Mouse (Mus musculus) layer of hippocampus, postnatal 10 days (tissue): ENCODE measurements around the gene Cnksr3. TPM values are rescaled to one million over a fixed set of nuclear protein-coding genes. Genes with fewer than 3 reads are reported as not detected.

Experiments used
- DNase-seq, 2 experiments: peaks; one replicate each; pipeline ENCODE4 v3.0.0; 2021; ENCODE audit warnings: low spot score in 2 of 2
- total RNA-seq, 2 experiments: library from RNA; stranded (reverse); gene quantifications; 2 replicates each; pipeline ENCODE4 v1.2.3; 2021

The Cnksr3 gene
- total RNA-seq, 2 experiments from 2014 or later: 6.6 to 7.0 TPM

DNA sequence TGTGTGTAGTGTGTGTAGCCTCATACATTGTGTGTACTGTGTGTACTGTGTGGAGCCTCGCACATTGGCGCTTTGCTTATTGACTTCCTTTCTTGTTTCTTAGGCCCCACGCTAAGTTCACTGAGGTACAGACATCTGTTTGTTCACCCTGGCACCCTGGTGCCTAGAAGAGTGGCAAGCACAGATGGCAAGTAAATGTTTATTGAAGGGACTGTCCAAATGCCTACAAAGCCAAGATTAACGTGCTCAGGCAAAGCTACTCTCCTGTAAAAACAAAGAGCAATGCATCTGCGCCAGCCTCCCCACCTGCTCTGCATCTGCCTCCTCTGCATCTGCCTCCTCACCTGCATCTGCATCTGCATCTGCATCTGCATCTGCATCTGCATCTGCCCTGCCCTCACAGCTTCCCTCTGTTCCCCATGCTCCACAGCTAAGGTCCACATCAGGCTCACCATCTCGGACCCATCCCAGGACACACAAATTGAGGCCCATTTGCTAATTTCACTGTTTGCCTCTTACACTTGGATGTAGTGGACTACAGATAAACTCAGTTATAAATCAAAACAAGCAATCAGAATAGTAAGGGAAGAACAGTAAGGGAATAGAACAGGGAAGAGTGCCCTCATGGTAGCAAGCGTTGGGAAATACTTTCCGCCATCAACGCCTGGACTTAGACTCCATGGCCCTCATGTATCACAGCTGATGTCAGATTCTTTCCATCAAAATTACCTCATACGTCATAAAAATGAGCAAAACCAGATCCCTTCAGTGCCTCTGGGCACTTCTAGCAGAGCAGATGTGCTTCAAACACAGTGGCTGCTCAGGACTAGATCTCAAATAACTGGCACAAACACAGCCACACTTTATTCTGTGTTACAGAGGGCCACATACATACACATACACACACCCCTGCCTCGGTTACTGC is 62.1 kb downstream of the Cnksr3 start:
- DNase-seq: no peak

DNA sequence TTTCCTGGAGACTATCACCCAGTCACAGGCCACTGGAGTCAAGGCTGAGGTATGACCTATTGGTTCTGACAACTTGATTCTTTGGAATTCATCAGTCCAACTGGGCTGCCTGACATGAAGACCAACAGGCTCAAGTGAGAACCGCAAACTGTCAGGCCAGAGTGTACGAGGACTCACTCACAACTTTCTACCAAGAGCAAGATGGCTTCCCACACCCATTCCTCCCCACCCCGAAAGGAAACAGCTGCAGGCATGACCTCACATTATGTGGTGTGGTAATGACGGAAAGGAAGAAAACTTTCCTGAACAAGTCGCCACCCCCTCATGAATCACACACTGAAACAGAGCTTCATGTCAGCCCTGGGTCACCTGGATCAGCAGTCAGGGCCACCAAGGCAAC is 66.4 kb downstream of the Cnksr3 start:
- DNase-seq: no peak

DNA sequence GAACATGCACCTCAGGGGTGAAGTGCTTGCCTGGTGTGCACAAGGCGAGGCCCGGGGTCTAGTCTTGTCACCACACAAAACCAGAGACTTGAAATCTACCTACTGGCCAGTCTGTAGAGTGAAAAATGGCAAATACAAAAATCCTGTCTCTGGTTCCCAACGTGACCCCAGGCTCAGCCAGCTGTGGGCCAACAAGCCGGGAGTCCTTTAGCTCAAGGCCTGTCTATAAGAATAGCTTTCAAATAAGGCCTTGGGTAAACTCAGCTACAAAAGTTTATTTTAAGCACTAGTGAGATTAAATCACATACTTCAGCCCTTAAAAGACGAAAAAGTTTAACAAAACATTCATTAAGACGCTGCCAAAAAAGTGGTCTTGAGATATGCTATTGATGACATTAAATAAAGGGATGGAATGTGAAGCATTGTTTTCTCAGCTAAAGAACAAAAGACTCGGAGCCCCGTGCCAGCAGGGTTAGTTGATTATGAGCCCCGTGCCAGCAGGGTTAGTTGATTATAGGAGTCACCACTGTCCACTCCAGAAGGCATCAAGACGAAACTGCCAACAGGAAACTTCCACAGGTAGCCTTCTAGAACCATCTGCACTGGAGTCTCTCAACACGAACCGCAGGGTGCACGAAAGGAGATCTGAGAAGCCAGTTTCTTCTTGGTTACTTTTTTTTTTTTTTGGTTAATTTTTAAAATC is 67.8 kb downstream of the Cnksr3 start:
- DNase-seq: no peak

DNA sequence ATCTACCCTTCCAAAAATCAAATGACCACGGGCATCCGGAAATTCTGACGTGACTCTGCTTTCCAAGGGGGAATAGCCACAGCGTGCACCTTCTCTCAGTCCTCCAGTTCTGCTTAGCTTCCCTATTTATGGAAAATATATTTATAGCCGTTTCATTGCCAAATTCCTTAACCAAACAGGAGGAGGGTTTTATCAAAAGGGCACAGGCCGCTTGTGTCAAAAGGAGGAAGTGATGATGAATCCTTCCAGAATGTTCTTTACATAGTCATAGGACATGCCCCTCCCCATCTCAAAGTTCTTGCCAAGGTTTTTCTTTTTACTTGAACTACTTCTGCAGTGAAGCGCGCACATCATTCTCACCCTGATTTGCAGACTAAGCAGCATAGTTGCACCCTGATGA is 69.8 kb downstream of the Cnksr3 start:
- no peak for DNase-seq

DNA sequence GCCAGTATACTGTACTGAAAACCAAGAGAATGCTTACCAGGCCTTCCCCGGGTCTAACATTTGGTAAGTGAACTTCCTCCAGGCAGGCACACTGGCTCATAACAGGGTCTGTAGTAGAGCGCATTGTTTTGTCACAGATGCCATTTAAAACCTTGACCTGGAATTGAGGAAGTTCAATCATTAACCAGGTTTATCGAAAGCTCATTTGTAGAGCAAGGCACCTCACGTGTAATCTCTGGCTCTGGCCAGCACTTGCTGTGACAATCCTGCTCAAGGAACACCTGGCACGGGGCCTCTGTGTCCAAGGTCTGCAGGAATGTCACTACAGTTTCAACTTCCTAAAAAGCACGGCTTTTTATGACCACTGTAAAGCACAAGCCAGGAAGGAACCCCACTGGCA is 71.8 kb downstream of the Cnksr3 start:
- DNase-seq: no peak

DNA sequence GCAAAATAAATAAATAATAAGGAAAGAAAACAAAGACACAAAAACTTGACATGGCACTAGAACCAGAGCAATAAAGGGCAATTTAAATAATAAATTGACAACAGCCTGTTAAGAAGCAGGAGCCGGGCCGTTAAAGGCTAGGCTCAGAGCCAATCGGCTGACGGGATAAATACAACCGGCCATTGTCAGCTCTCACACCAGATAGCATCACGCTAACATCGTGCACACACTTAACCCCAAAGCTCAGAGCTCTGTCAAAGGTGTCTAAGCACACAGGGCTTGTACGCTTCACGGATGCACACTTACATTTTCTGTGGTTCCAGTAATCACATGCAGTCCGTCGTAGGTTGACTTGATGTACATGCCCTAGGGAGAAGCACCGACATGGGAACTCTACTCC is 74.0 kb downstream of the Cnksr3 start:
- no peak for DNase-seq

DNA sequence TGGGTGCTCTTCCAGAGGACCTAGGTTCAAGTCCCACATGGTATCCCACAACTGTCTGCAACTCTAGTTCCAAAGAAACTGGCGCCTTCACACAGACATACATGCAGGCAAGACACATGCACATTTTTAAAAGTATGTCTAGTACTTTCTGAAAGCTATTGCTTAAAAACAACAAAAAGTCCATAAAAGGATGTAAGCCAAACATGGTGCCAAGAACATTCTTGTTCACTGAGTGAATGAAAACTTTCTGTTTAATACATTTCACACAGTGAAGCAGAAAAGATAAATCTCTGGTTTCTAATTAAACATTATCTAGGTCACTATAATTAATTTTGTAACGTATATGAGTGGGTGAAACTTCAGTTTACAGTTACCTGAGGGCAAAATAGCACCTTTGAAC is 76.3 kb downstream of the Cnksr3 start:
- no peak for DNase-seq

DNA sequence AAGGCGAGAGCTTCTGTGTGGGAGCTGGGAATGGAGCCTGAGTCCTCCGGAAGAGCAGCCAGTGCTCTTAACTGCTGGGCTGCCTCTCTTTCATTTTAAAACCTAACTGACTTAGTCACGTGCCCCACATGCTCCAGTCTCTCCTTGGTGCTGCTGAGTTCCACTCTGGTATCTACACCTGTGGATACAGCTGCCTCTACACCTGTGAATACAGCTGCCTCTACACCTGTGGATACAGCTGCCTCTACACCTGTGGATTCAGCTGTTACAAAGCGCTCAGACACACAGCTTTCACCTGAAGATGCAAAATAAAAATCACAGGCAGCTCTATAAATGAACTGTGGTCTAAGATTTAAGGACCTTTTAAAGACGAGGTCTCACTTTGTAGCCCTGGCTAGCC is 79.0 kb downstream of the Cnksr3 start:
- DNase-seq: no peak

DNA sequence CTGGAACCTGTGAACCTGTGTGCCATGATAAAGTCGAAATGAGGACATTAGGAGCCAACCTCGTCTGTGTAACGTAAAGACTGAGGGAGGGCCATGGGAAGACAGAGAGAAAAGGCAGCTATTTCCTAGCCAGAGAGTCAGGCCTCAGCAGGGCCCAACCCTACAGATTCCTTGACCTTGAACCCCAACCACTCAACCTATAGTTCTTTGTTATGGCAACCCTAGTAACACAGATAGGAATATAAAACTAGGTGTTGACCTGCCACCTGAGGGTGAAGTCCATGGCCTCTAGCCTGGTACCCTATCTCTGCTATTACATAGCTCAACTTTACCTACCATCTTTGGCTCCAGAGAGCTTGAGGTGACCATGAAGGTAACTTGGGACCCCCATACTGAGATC is 80.6 kb downstream of the Cnksr3 start:
- DNase-seq: no peak

DNA sequence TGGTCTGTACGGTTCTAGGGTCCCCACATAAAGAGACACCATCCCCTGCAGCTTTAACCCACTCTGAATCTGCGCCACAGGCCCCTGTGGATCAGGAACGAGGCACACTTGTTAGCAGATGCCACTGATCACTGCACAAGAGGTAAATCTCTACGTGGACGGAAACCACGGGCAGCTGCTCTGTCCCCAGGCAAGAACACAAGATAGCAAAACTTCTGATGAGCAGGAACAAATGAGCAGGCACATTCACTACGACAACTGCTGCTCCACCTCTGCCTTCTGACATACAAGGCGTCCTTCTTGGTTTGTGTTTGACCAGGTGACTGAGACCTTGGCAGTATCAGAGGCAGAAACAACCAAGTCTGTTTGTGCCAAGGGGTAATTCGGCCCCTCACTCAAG is 84.2 kb downstream of the Cnksr3 start:
- DNase-seq: no peak

DNA sequence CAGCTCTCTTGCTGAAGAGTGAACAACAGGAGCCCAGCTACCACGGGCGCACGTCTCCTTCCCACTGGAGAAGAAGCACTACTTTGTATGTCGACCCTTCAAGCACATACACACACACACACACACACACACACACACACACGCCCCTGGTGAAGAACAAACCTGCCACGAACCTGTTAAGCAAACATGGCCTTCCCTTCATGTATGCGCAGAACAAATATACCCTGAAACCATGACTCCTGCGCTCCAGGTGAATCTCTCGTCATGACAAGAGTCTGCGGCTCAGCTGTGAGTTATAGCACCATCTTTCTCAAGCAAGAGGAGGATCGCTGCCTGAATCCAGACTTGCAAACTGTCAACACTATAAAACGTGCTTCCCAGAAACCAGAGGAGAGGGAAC is 85.2 kb downstream of the Cnksr3 start:
- DNase-seq: no peak

DNA sequence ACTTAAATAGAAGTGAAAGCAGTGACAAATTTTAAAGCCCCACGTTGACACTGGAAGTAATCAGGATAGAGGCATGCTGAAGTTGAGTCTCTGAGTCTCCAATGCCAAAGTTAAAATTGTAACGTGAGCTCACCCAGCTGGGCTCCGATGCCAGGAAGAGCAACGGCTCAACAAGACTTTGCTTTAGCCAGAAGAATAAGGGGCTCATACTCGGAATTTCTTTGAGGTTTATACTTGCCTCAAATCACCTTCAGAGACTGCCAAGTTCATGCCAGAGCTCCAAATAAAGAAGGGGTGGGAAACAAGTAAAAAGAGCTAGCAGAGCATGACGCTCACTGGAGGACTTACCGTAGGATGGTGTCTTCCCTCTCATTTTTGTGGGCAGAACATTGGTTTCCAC is 85.8 kb downstream of the Cnksr3 start:
- no peak for DNase-seq

DNA sequence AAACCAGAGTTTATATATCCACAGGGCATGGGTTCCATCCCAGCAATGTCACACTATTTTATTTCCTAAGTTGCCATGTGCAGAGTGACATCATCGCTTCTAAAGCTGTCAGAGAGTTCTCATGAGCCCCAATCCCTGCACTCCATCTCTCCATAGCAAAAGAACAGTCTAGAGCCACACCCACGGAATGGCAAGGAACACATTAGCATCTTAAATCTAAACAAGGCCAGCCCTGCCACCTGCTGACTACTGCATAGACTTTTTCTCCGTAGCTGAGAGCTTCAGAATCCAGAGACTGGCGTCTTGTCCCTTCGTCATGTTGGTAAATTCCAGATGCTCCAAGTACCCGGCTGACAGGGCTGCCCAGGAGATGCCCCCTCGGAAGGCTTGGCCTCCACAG is 87.0 kb downstream of the Cnksr3 start:
- DNase-seq: peak in 1 of 2 experiments; percentile 32

DNA sequence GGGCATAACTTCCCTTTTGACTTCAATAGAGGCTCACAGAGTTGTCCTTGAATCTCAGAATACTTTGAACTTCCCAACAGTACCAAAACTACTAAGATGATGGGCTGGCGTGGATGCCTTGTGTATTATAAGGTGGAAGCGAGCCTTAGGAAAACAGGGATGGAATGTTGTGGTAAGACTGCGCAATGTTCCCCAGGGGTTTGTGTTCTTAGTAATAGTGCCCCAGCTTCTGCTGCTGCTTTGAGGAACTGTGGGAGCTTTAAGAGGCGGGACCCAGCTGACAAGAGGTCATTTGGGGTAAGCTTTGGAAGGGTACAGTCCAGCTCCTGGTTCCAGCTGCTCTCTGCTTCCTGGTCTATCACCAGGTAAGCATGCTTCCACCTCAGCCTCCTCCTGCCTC is 89.7 kb downstream of the Cnksr3 start:
- DNase-seq: no peak

DNA sequence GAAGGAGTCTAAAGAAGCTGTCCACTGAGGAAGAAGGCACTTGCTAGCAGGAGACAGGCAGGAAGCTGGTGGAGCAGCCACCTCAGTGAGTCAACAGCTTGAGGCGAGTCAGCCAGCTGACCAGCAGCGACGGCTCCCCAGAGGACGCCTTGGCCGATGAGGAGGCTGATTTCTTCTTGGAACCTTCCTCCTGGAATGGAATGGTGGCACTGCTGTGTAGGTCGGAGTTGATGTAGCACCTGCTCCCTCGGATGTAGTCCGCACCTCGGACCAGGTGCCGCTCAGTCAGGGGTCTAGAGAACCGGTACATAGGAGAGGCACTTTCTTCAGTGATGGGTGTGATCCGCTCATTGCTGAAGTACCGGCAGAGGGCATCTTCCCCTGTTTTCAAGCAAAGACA is 91.8 kb downstream of the Cnksr3 start:
- no peak for DNase-seq

DNA sequence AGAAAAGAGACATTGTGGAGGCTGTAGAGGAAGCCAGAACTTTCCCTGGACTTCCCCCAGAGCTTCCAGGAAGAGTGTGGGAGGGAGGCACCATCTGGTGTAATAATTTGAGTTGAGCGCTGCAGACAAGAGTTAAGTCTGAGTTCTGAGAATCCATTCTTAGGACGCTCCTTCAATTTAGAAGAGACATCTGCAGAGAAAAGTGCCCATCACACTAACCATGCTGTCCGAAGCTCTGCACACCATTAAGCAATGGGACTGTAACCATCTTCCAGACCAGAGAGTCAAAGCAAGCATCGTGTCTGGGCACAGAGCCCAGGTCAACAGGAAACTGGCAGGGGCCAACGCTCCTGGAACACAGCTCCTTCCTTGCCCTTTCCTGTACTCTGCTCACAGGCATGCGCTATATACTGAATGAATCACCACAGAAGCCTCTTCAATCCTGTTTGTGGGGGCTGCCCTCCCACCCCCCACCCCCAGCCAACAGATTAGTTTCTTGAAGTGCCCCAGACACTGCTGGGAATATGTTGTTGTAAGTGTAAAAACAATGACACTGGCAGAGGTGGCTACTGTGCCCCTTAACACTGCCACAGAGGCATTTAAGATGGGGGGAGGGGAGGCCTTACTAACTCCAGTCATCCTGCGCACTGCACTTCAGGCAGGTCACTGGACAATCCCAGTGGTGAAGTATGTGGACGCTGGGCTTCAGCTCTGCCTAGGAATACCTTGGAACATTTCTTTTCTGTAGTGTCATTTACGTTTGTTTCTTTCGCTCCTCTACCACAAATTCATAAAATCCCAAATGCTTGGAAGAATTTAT is 93.6 kb downstream of the Cnksr3 start:
- DNase-seq: peak; percentile 24 to 50

DNA sequence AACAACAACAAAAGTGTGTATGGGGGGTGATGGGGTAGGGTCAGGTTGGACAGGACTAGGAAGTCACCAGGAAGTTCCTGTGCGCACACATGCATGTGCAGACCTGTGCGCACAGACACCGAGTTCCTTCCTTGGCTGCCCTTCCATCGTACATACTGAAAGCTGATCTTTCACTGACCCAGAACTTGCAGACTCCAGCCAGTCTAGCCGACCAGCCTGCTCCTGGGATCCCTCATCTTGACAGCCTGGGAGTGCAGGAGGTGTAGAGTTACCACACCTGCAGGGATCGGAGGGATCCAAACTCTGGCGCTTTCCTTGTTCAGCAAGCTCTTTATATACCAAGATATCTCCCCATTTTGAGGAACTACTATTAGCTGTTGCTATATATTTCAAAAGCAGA is 94.3 kb downstream of the Cnksr3 start:
- no peak for DNase-seq

DNA sequence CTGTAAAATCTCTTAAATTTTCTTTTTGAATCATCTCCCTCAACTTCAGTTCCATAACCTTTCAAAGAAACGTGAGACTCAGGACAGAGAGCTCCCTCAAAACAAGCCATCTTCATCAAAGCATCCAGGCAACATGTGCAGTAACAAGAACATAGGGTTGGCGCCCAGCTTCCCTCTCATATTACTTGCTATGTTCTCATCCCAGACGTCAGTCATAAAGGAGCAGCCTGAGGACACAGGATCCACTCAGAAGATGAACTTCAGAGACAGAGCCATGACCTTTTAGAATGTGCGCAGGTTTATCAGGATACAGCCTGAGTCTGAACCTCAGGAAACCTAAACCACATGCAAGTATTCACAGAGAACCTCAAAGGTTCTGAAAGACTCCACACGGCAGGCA is 97.2 kb downstream of the Cnksr3 start:
- no peak for DNase-seq

DNA sequence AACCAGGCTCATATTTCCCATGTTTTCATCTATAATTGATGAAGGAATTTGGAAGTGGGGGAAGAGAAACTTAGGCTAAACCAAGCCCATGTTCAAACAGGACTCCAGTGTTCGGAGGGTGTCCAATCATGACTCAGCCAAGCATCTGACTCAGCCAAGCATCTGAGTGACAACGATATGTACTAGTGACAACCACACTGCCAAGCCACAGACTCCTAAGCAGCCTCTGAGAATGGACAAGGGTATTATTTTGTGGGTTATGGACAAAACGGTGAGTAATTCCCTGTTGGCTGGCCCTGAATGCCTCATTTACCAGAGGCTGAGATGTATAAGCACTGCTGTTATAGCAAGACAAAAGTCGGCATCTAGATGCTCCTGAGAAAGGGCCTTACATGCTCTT is 98.3 kb downstream of the Cnksr3 start:
- DNase-seq: no peak

DNA sequence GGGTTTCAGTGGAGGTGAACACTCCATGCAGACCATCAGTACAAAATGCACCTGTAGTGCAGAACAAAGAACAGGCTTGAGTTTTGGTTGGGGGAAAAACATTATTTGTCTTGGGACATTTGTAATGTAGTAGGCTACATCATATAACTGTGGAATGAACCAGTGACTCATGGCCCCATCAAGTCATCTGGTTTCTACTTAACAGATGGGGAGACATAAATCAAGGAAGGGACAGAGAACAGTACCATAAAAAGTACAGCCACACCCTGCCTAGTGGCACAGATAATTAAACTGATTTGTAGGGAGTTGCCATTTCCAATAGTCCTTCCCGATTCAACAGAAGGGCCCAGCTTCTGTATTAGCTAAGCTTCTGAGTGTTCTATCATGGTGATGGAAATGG is 98.9 kb downstream of the Cnksr3 start:
- DNase-seq: no peak

DNA sequence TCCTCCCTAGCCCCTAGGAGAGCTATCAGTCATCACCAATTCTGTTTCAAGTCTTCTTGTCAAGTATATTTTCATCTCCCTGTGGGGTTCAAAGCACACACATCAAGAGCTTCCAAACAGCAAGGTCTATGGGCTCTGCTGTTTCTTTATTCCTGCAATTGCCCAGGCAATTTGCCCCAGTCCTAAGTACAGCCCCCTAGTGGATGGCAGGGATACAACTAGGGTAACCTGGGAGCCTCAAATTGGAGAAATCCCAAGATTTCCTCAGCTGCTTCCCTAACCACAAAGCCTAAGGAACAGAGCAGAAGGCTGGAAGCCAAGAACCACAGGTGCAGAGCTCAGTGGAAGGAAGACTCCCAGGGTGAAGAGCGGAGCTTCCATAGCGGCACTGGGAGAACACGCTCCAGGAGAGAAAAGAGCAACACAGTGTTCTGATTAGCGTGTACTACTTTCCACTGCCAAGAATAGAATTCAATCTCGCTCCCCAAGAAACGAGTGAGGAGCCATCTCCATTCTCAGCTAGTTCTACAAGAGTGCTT is 100.5 kb downstream of the Cnksr3 start:
- peak in 1 of 2 experiments; percentile 22 for DNase-seq

DNA sequence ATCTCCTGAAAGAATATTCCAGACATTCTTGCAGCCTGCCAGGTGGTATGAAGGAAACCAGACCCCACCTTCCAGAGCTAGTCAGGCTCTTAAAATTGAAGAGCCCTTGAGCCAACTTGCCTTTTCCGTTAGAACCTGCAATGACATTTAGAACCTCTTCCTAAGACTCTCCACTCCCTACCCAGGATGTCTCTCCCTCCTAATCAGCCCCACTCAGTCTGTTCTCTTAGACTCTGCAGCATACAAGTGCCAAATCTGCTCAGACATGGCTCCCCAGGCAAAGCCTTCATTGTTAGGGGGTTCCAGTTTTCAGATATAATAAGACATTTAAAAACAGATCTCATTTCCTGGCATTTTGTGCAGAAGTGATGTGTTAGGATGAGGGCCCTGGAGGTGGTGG is 108.2 kb downstream of the Cnksr3 start:
- DNase-seq: no peak
